Mouse (Mus musculus): ENCODE measurements around the gene Kcnt2. TPM values are rescaled to one million over a fixed set of nuclear protein-coding genes. Genes with fewer than 3 reads are reported as not detected.

Gene Kcnt2
- polyA plus RNA-seq, 1 experiment from 2014 or later = 1.9 TPM

DNA sequence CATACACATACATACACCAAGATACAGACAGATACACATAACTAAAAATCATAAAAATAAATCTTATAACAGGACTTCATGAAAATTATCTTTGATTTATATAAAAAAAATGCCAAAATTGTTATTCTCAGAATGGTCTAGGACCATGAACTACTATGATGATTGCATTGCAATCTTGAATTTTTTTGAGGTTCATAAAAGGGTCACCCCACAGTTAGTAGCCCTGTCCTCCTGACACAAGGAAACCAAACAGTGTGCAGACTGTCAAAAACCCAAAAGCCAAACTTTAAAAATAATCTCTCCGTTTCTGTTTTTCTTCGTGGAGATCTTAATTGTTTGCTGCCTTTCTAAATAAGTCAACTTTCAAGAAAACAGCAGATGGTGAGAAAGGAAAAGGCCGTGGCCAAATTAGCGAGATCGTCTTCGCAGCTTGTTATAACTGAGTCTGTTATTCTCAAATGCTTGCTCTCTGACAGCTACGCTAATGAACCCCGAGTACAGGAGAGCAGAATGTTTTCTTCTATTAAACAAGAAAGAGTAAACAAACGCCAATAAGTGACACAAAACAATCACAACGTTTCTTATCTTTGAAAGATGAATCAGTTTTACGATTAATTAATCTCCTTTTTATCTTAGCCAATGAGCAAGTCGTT, 414.9 kb downstream of the Kcnt2 start:
- Histone ChIP-seq H3K27me3 (no peaks in the 10 kb centered on the region), H3K36me3 (no peaks in the 10 kb centered on the region), H3K27ac (replicated peaks) (no peak overlapping the region), H3K9me3 (no peaks in the 10 kb centered on the region), H3K4me2 (replicated peaks) (peak overlapping the region; percentile 38), H3K4me1 (no peaks in the 10 kb centered on the region), H3K4me3 (no peak overlapping the region), H3K9ac (replicated peaks) (no peak overlapping the region)
- 61% methylated on average over 12 of the region's 12 CpGs for WGBS
- ATAC-seq (ENCODE audit: low FRiP score, low read depth) = peak; percentile 31; the same call in 1 of the 2 replicates

DNA sequence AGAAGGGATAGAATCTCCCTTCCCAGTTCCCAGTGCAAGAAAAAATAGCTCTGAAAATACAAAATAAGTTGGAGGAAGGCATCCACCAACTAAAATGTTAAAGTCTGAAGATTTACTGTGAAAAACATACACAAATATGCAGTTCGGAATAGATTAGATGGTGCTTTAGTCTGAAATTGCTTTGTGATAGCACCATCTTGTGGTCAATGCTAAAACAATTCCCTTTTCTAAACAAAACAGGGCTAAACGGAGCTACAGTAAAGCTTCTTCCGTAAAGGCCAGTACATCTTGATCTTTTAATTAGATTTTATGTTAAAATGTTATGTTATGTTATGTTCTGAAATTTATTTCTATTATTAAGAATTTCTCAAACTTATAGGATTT, 415.4 kb downstream of the Kcnt2 start:
- no peak overlapping the region for H3K4me3 ChIP-seq
- no peaks in the 10 kb centered on the region for H3K4me1 ChIP-seq
- WGBS = 27% methylated on average over 3 of the region's 3 CpGs
- no peaks in the 10 kb centered on the region for H3K9me3 ChIP-seq
- no peaks in the 10 kb centered on the region for H3K27me3 ChIP-seq
- H3K4me2 ChIP-seq (replicated peaks) = peak overlapping the region; percentile 38
- no peak overlapping the region for H3K9ac ChIP-seq (replicated peaks)
- no peak overlapping the region for H3K27ac ChIP-seq (replicated peaks)
- no peaks in the 10 kb centered on the region for H3K36me3 ChIP-seq
- peak; percentile 81 for ATAC-seq (ENCODE audit: low FRiP score, low read depth)

Other genes with a start within 250 kb of the Kcnt2 start
- 6.7 and 7.0 TPM in 2 replicates for gene Cfh, start 62.4 kb upstream of the Kcnt2 start, polyA plus RNA-seq (2016; fragmentation: Nextera tagmentation; extraction: Ambion mirVana)